Mouse (Mus musculus) stomach, embryonic 16.5 days (tissue): ENCODE data around the gene Pappa. TPM values are rescaled to one million over a fixed set of nuclear protein-coding genes. Genes with fewer than 3 reads are reported as not detected.

ENCODE experiments used
- ATAC-seq: fragments of 200-750 bp; cut with Nextera tagmentation; 2 replicates; pipeline ENCODE4 v1.8.0; 2017; ENCODE audit warnings: moderate number of reproducible peaks, moderate TSS enrichment; ENCODE audit not compliant: insufficient read depth, low FRiP score
- H3K27ac ChIP-seq: fragments of 300-500 bp; sonication (generic); 2 replicates; pipeline ENCODE4 v1.5.1; 2014; ENCODE audit warnings: low read length
- H3K27me3 ChIP-seq: fragments of 300-500 bp; sonication (generic); 2 replicates; pipeline ENCODE4 v1.6.1; 2014; ENCODE audit warnings: low read length, control low read depth, mixed read lengths; ENCODE audit not compliant: control insufficient read depth, insufficient read depth
- H3K36me3 ChIP-seq: fragments of 300-500 bp; sonication (generic); 2 replicates; pipeline ENCODE4 v1.6.1; 2014; ENCODE audit warnings: low read length; ENCODE audit not compliant: control insufficient read depth, insufficient read depth
- H3K4me1 ChIP-seq: fragments of 300-500 bp; sonication (generic); 2 replicates; pipeline ENCODE4 v1.6.1; 2014; ENCODE audit warnings: low read length, control low read depth, mixed read lengths; ENCODE audit not compliant: control insufficient read depth, insufficient read depth
- H3K4me2 ChIP-seq: fragments of 300-500 bp; sonication (generic); 2 replicates; pipeline ENCODE4 v1.6.1; 2014; ENCODE audit warnings: low read depth, low read length, mixed read lengths
- H3K4me3 ChIP-seq: fragments of 300-500 bp; sonication (generic); replicated peaks from 2 replicates; pipeline ENCODE4 v1.5.1; 2014; ENCODE audit warnings: mild to moderate bottlenecking, low read length
- H3K9ac ChIP-seq: fragments of 300-500 bp; sonication (generic); 2 replicates; pipeline ENCODE4 v1.6.1; 2014; ENCODE audit warnings: low read length
- H3K9me3 ChIP-seq: fragments of 300-500 bp; sonication (generic); replicated peaks from 2 replicates; pipeline ENCODE4 v1.6.1; 2016; ENCODE audit warnings: low read length, control low read depth; ENCODE audit not compliant: control insufficient read depth
- WGBS: fragments of 180-500 bp; shearing (Covaris S2); extraction: QIAGEN DNeasy Blood & Tissue Kit; methylation state at CpG from one replicate; pipeline ENCODE4 v1.1.7; 2014; 5-methylcytosine and 5-hydroxymethylcytosine counted together
- polyA plus RNA-seq: library from polyadenylated mRNA; unstranded; fragments of >200 nt; fragmentation: Nextera tagmentation; extraction: Ambion mirVana; gene quantifications from 2 replicates; pipeline ENCODE4 v1.2.1, GENCODE M21; 2015

Pappa gene
- polyA plus RNA-seq, 1 experiment from 2014 or later, result 0.98 TPM

GRCm38 (mm10) chr4:65273299-65273851 is 149.4 kb downstream of the Pappa start:
- H3K4me1 ChIP-seq, result no peaks in the 10 kb centered on the region
- no peak overlapping the region for H3K9ac ChIP-seq
- WGBS, result 82% methylated on average over 1 of the region's 1 CpGs
- no peaks in the 10 kb centered on the region for H3K9me3 ChIP-seq
- no peaks in the 10 kb centered on the region for H3K27me3 ChIP-seq
- no peak overlapping the region for H3K27ac ChIP-seq
- H3K4me2 ChIP-seq, result no peak overlapping the region
- H3K4me3 ChIP-seq, result no peak overlapping the region
- ATAC-seq, result no peak
- H3K36me3 ChIP-seq, result no peaks in the 10 kb centered on the region

DNA sequence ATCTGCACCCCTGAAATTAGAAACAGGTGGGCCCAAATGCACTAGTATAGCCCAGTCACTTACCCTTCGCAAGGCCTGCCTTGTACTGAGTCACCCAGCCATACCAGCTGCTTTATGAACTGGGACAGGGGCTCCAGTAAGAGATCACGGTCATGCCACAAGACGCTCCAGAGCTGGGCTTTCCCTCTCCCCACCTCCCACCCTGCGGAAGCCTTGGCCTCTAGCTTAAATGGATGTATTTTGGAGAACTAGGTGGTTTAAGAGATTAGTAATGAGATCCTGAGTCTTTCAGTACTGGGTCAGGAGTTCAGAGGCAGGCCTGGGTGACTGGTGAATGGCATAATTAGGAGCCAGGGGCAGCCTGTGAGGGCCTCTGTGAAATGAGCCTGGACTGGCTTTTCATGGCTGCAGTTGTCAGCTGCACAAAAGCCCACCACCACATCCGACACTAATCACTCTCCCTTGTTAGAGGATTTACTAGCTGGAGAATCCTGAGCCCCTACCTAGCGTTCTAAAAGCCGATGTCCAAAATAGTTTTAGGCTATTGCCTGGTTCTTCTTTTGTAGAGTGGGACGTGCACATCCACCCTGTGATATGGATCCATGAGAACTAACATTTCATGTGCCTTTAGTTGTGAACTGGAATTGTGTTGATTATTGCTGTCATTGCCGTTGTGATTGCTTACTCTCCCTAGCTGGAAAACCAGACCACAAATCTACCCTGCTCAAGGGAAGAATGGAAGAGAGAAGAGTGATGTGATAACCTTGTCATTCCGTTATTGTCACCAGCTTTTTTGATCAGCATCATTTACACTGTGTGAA is 154.7 kb downstream of the Pappa start:
- Histone ChIP-seq H3K4me3 (no peak overlapping the region), H3K9me3 (no peaks in the 10 kb centered on the region), H3K9ac (no peak overlapping the region), H3K27me3 (no peaks in the 10 kb centered on the region), H3K4me2 (no peak overlapping the region), H3K27ac (no peak overlapping the region), H3K4me1 (no peaks in the 10 kb centered on the region), H3K36me3 (no peaks in the 10 kb centered on the region)
- no peak for ATAC-seq
- WGBS, result 76% methylated on average over 10 of the region's 10 CpGs

DNA sequence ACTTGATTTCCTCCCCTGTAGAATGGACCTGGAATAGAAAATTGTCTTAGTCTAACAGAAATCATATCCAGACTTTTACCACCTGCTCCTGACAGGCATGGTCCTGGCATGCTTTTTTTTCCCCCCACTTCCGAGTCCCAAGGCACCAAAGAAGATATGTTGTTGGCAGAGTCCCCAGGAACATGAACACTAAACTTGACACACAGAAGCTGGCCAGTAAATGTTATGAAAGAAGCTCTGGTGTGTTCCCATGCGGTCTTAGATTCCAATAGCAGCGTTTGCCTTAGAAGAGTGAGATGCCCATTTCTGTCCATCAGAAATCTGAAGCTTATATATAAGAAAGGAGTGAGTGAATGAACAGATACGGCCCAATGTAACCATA is 155.3 kb downstream of the Pappa start:
- WGBS, result 60% methylated on average over 4 of the region's 4 CpGs
- no peaks in the 10 kb centered on the region for H3K4me1 ChIP-seq
- H3K4me3 ChIP-seq, result no peak overlapping the region
- H3K27ac ChIP-seq, result no peak overlapping the region
- no peak for ATAC-seq
- no peaks in the 10 kb centered on the region for H3K9me3 ChIP-seq
- no peak overlapping the region for H3K9ac ChIP-seq
- H3K36me3 ChIP-seq, result no peaks in the 10 kb centered on the region
- no peak overlapping the region for H3K4me2 ChIP-seq
- H3K27me3 ChIP-seq, result no peaks in the 10 kb centered on the region

DNA sequence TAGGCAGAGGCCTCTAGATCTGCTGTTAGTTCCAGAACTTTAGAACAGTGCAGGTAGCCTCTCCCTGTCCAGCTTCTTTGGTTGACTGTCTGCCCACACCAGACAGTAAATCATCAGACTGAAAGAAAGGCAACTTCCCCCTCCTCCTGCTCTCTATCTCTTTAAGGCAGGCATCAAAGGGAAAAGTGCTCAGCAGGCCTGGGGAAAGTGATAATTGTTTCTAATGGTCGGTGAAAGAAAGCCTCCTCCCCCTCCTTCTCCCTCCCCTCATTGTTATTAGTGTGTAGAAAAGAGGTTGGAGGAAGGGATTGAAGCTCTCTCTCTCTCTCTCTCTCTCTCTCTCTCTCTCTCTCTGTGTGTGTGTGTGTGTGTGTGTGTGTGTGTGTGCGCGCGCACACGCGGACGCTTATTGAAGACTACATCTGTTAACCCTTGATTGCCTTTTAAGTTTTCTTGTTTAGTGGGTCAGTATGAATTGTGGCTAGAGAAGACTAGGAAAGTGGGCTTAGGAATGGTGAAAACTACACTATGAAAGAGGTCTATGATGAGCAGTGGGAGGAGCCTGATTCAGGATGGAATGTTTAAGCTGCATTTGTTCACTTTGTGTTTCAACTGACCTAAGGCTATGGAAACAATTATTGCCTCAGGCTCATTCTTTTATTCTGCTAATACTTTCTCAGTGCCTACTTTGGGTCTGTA is 156.2 kb downstream of the Pappa start:
- no peaks in the 10 kb centered on the region for H3K4me1 ChIP-seq
- no peak for ATAC-seq
- WGBS, result 19% methylated on average over 7 of the region's 7 CpGs

DNA sequence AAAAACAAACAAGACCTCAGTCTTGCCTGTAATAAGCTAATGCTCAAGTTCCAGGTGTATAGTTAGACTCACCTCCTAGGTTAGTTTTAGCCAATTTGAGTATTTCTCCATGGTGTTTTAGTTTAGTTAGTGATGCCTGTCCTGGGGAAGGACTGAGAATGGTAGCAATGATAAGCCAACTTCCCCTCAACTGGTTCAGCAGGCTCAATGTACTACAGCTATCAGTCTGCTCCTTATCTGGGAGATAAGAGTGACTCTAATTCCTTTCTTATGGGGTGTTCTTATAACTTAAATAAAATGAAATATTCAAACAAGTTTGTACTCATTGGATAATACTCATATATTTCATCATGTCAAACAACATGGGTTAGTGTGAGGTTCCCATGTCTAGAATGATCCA is 156.9 kb downstream of the Pappa start:
- H3K36me3 ChIP-seq, result no peaks in the 10 kb centered on the region
- H3K9ac ChIP-seq, result no peak overlapping the region
- H3K9me3 ChIP-seq, result no peaks in the 10 kb centered on the region

More for the DNA sequence above, 156.2 kb downstream of the Pappa start:
- H3K4me2 ChIP-seq, result no peak overlapping the region
- H3K27ac ChIP-seq, result no peak overlapping the region
- H3K4me3 ChIP-seq, result no peak overlapping the region
- no peaks in the 10 kb centered on the region for H3K27me3 ChIP-seq
- no peak overlapping the region for H3K9ac ChIP-seq
- no peaks in the 10 kb centered on the region for H3K36me3 ChIP-seq
- no peaks in the 10 kb centered on the region for H3K9me3 ChIP-seq

GRCm38 (mm10) chr4:65283611-65284010 is 159.6 kb downstream of the Pappa start:
- no peak for ATAC-seq
- 76% methylated on average over 2 of the region's 2 CpGs for WGBS
- no peaks in the 10 kb centered on the region for H3K27me3 ChIP-seq
- no peak overlapping the region for H3K4me2 ChIP-seq
- H3K36me3 ChIP-seq, result no peaks in the 10 kb centered on the region
- H3K9me3 ChIP-seq, result no peaks in the 10 kb centered on the region
- H3K9ac ChIP-seq, result no peak overlapping the region
- no peaks in the 10 kb centered on the region for H3K4me1 ChIP-seq
- H3K27ac ChIP-seq, result no peak overlapping the region
- H3K4me3 ChIP-seq, result no peak overlapping the region

More for the DNA sequence above, 156.9 kb downstream of the Pappa start:
- no peak for ATAC-seq
- Histone ChIP-seq H3K27ac (no peak overlapping the region), H3K4me3 (no peak overlapping the region), H3K4me1 (no peaks in the 10 kb centered on the region), H3K27me3 (no peaks in the 10 kb centered on the region), H3K4me2 (no peak overlapping the region)

DNA sequence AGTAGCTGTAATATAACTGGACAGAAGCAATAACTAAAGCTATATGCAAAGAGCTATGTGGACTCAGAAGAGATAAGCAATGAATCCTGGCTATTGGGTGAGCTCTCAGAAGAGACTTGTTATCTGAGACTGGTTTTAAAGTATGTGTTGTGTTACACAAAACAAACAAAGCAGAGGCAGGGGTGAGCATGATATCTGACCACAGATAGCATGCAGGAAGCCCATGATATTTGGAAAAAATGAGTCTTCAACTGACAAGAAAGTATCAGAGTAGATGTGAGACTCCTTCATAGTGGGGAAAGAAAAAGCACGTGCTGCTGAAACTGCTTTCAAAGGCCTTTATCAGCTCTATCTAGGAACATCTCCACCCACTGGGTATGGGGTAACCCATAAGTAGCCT is 161.2 kb downstream of the Pappa start:
- H3K4me3 ChIP-seq, result no peak overlapping the region
- H3K9ac ChIP-seq, result no peak overlapping the region
- H3K4me2 ChIP-seq, result no peak overlapping the region
- ATAC-seq, result no peak
- no peaks in the 10 kb centered on the region for H3K27me3 ChIP-seq
- H3K27ac ChIP-seq, result no peak overlapping the region
- H3K9me3 ChIP-seq, result no peaks in the 10 kb centered on the region
- H3K4me1 ChIP-seq, result no peaks in the 10 kb centered on the region
- WGBS, result 29% methylated on average over 1 of the region's 1 CpGs
- H3K36me3 ChIP-seq, result no peaks in the 10 kb centered on the region

DNA sequence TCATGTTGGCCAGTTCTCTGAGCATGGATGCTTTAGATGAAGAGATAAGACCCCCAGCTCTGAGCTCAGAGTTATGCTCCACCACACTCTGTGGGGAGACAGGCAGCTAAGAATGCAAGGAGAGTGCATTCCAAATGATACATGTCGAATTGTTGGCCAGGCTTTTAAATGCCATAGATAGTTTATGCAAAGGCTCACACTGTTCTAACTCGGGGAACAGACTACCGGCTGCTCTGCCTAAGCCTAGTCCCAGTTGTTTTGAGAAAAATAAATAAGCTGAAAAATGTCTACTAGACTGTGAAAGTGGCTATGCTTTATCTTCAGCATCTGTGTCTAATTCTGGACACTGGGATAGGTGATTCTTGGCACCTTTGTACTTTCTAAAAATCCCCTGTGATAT is 165.3 kb downstream of the Pappa start:
- Histone ChIP-seq H3K9me3 (no peaks in the 10 kb centered on the region), H3K9ac (no peak overlapping the region), H3K27ac (no peak overlapping the region), H3K4me3 (no peak overlapping the region), H3K36me3 (no peaks in the 10 kb centered on the region), H3K27me3 (no peaks in the 10 kb centered on the region), H3K4me1 (no peaks in the 10 kb centered on the region), H3K4me2 (no peak overlapping the region)
- ATAC-seq, result no peak
- WGBS, result 37% methylated on average over 3 of the region's 3 CpGs

DNA sequence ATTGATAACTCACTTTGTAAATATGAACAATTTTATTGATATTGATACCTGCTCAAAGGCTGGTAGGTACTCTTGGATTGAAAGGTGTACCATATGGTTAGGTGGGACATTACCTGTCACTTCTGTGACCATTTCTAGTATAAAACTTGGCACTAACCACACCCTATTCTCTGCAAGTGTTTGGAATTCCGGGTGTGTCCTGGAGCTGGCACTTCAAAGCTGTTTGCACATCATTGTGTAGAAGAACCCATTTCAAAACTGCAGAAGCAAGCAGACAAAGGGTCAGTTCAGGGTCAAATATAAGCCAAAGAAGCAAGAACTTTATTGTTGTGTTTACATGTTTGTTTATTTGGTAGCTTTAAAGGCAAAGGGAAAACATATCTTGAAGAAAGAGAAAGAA is 171.8 kb downstream of the Pappa start:
- no peak overlapping the region for H3K27ac ChIP-seq
- no peak overlapping the region for H3K4me2 ChIP-seq
- no peaks in the 10 kb centered on the region for H3K27me3 ChIP-seq
- no peaks in the 10 kb centered on the region for H3K9me3 ChIP-seq
- H3K4me1 ChIP-seq, result no peaks in the 10 kb centered on the region
- H3K4me3 ChIP-seq, result no peak overlapping the region
- H3K9ac ChIP-seq, result no peak overlapping the region
- no peak for ATAC-seq
- no peaks in the 10 kb centered on the region for H3K36me3 ChIP-seq
- WGBS, result 57% methylated on average over 1 of the region's 1 CpGs
